Mouse (Mus musculus): ENCODE data around the gene Timp3.

The Timp3 gene

GRCm38 (mm10) chr10:86386232-86386631 is 86.1 kb downstream of the Timp3 start:
- DNase-seq (ENCODE audit: low spot score in 2 of 2): no peak

- peak; percentile 60 to 66 for DNase-seq (ENCODE audit: low spot score in 2 of 2)
Observed at GRCm38 (mm10) chr10:86387821-86388440, 87.8 kb downstream of the Timp3 start.

- peak; percentile 70 to 83 for DNase-seq (ENCODE audit: low spot score in 2 of 2)
Observed at GRCm38 (mm10) chr10:86388803-86389202, 88.6 kb downstream of the Timp3 start.

- no peak for DNase-seq (ENCODE audit: low spot score in 2 of 2)
Observed at GRCm38 (mm10) chr10:86389357-86389756, 89.2 kb downstream of the Timp3 start.

GRCm38 (mm10) chr10:86389913-86390312 is 89.7 kb downstream of the Timp3 start:
- peak in 1 of 2 experiments; percentile 58 for DNase-seq (ENCODE audit: low spot score in 2 of 2)

- DNase-seq (ENCODE audit: low spot score in 2 of 2): no peak
Observed at GRCm38 (mm10) chr10:86392399-86392798, 92.2 kb downstream of the Timp3 start.

- DNase-seq (ENCODE audit: low spot score in 2 of 2): no peak
Observed at GRCm38 (mm10) chr10:86397577-86398346, 97.6 kb downstream of the Timp3 start.

- no peak for DNase-seq (ENCODE audit: low spot score in 2 of 2)
Observed at GRCm38 (mm10) chr10:86398347-86398720, 98.2 kb downstream of the Timp3 start.
